Mouse (Mus musculus) embryonic stem cell, embryonic (primary cell): ENCODE data around the gene Lgr5.

Source experiments
- CTCF ChIA-PET, 4 experiments: fragments of 300-600 bp in 2 of 4; fragments of 350-600 bp in 2 of 4; sonication (Branson Sonifier 250); formaldehyde crosslinking; loops; one replicate each; lab custom pipeline; 2022; ENCODE audit warnings: inconsistent platforms in 2 of 4; lab: Charles Lee
- POLR2A ChIA-PET, 4 experiments: fragments of 300-600 bp in 2 of 4; fragments of 350-600 bp in 2 of 4; sonication (Branson Sonifier 250); formaldehyde crosslinking; loops; one replicate each; lab custom pipeline; 2022; ENCODE audit warnings: antibody characterized with exemption in 4 of 4, inconsistent platforms in 1 of 4; lab: Charles Lee

Lgr5 gene

GRCm38 (mm10) chr10:115528892-115529291, 58.7 kb downstream of the Lgr5 start:
- ChIA-PET POLR2A (interaction anchor here in 1 of 4 experiments (0.6 kb wide), 1 partner anchor 88 kb away, joined by 3 read pairs; no protein-coding TSS in a partner anchor), CTCF (no interaction called here)

- CTCF ChIA-PET: no interaction called here
- POLR2A ChIA-PET: no interaction called here
These were observed 66.5 kb downstream of the Lgr5 start for GRCm38 (mm10) chr10:115521081-115521451.

- ChIA-PET CTCF (no interaction called here), POLR2A (interaction anchor here in 1 of 4 experiments (0.6 kb wide), 1 partner anchor 218 kb away, joined by 3 read pairs; no protein-coding TSS in a partner anchor)
These were observed 67.1 kb downstream of the Lgr5 start for GRCm38 (mm10) chr10:115520200-115521080.

GRCm38 (mm10) chr10:115518845-115519244, 68.7 kb downstream of the Lgr5 start:
- CTCF ChIA-PET: no interaction called here
- POLR2A ChIA-PET: no interaction called here

- CTCF ChIA-PET: interaction anchor here in 1 of 4 experiments (0.6 kb wide), 1 partner anchor 693 kb away, joined by 4 read pairs; no protein-coding TSS in a partner anchor
- POLR2A ChIA-PET: no interaction called here
These were observed 72.1 kb downstream of the Lgr5 start for GRCm38 (mm10) chr10:115515503-115515902.

- POLR2A ChIA-PET: no interaction called here
- CTCF ChIA-PET: no interaction called here
These were observed 76.6 kb downstream of the Lgr5 start for GRCm38 (mm10) chr10:115510959-115511358.

GRCm38 (mm10) chr10:115505631-115506239, 81.8 kb downstream of the Lgr5 start:
- ChIA-PET CTCF (no interaction called here), POLR2A (interaction anchor here in 1 of 4 experiments (0.5 kb wide), 1 partner anchor 312 kb away, joined by 3 read pairs; no protein-coding TSS in a partner anchor)

- CTCF ChIA-PET: no interaction called here
- POLR2A ChIA-PET: interaction anchor here in 2 of 4 experiments (0.6 kb wide), 2 partner anchors 229 to 1546 kb away, joined by 4 read pairs; no protein-coding TSS in a partner anchor
These were observed 82.4 kb downstream of the Lgr5 start for GRCm38 (mm10) chr10:115505155-115505554.

GRCm38 (mm10) chr10:115493778-115494141, 93.8 kb downstream of the Lgr5 start:
- POLR2A ChIA-PET: interaction anchor here in 3 of 4 experiments (0.7 to 1.0 kb wide), 3 partner anchors 132 to 1001 kb away, joined by 3 to 6 read pairs (median 4); partner anchors contain the start of gene Tmem19 (in 1 of the 3)
- CTCF ChIA-PET: no interaction called here

- ChIA-PET CTCF (no interaction called here), POLR2A (interaction anchor here in 3 of 4 experiments (0.7 to 1.0 kb wide), 3 partner anchors 131 to 1000 kb away, joined by 3 to 6 read pairs (median 4); partner anchors contain the start of gene Tmem19 (in 1 of the 3))
These were observed 94.4 kb downstream of the Lgr5 start for GRCm38 (mm10) chr10:115492956-115493777.

GRCm38 (mm10) chr10:115491803-115492510, 95.6 kb downstream of the Lgr5 start:
- ChIA-PET POLR2A (no interaction called here), CTCF (no interaction called here)

GRCm38 (mm10) chr10:115485602-115486001, 102.0 kb downstream of the Lgr5 start:
- CTCF ChIA-PET: no interaction called here

GRCm38 (mm10) chr10:115484660-115485059, 102.9 kb downstream of the Lgr5 start:
- CTCF ChIA-PET: interaction anchor here in 1 of 4 experiments (0.7 kb wide), 1 partner anchor 130 kb away, joined by 4 read pairs; no protein-coding TSS in a partner anchor
- POLR2A ChIA-PET: interaction anchor here in 1 of 4 experiments (0.7 kb wide), 2 partner anchors 47 to 355 kb away, joined by 4 read pairs; no protein-coding TSS in a partner anchor

More at GRCm38 (mm10) chr10:115485602-115486001, 102.0 kb downstream of the Lgr5 start:
- POLR2A ChIA-PET: no interaction called here

- CTCF ChIA-PET: interaction anchor here in 2 of 4 experiments (0.7 to 1.2 kb wide), 2 partner anchors 294 to 824 kb away, joined by 3 to 8 read pairs; partner anchors contain the start of gene Tph2 (in 1 of the 2)
- POLR2A ChIA-PET: interaction anchor here in 2 of 4 experiments (1.5 to 1.6 kb wide), 3 partner anchors 10 to 108 kb away, joined by 3 to 8 read pairs (median 7); no protein-coding TSS in a partner anchor
These were observed 109.0 kb downstream of the Lgr5 start for GRCm38 (mm10) chr10:115478441-115479141.

GRCm38 (mm10) chr10:115476506-115476905, 111.1 kb downstream of the Lgr5 start:
- ChIA-PET POLR2A (interaction anchor here in 1 of 4 experiments (0.6 kb wide), 2 partner anchors 38 to 411 kb away, joined by 3 to 7 read pairs; no protein-coding TSS in a partner anchor), CTCF (interaction anchor here in 2 of 4 experiments (0.5 to 0.6 kb wide), 2 partner anchors 163 to 542 kb away, joined by 4 to 5 read pairs; partner anchors contain the start of gene Ptprr (in 1 of the 2))

- CTCF ChIA-PET: no interaction called here
- POLR2A ChIA-PET: interaction anchor here in 2 of 4 experiments (0.6 to 1.0 kb wide), 2 partner anchors 34 to 228 kb away, joined by 3 read pairs; no protein-coding TSS in a partner anchor
These were observed 112.5 kb downstream of the Lgr5 start for GRCm38 (mm10) chr10:115475000-115475550.
